Mouse (Mus musculus): ENCODE measurements at regions not wholly inside any gene's neighbourhood (a gene's known extent, or its start where the extent isn't known, plus 50 kb on each side); places are given as distances from the start of the nearest gene placed in this dataset.

GRCm38 (mm10) chr5:133267887-133268286 is 724.7 kb upstream of the Auts2 start:
- no peak for DNase-seq (ENCODE audit: low spot score)

GRCm38 (mm10) chr5:133267356-133267755 is 724.2 kb upstream of the Auts2 start:
- no peak for DNase-seq (ENCODE audit: low spot score)

DNA sequence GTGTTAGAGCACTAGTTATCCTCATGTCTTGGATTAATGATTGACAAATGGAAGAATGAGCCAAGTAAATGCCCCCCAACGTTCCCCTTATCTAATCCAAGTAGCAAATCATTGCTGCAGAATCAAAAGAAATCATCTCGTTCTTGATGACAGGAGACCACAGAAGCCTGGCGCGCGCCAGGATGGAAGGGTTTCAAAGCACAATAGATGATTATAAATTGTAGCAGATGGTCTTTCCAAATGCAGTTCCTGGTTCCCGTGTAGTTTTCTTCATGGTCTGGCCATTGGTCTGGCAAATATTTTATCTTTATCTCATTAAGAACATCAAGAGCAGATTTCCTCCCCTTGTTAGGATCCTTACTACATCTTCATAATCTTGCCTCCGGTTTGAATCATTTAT is 721.8 kb upstream of the Auts2 start:
- no peak for DNase-seq (ENCODE audit: low spot score)

- no peak for DNase-seq (ENCODE audit: low spot score)
Measured at GRCm38 (mm10) chr5:133218801-133219200, 675.7 kb upstream of the Auts2 start.

- no peak for DNase-seq (ENCODE audit: low spot score)
Measured at GRCm38 (mm10) chr5:133198546-133198945, 655.4 kb upstream of the Auts2 start.

GRCm38 (mm10) chr5:133189798-133190571 is 646.8 kb upstream of the Auts2 start:
- no peak for DNase-seq (ENCODE audit: low spot score)

GRCm38 (mm10) chr5:133175636-133176035 is 632.5 kb upstream of the Auts2 start:
- DNase-seq (ENCODE audit: low spot score) = no peak

- peak; percentile 55 for DNase-seq (ENCODE audit: low spot score)
Measured at GRCm38 (mm10) chr5:133173155-133173723, 630.1 kb upstream of the Auts2 start.

GRCm38 (mm10) chr5:133172686-133173085 is 629.5 kb upstream of the Auts2 start:
- no peak for DNase-seq (ENCODE audit: low spot score)

DNA sequence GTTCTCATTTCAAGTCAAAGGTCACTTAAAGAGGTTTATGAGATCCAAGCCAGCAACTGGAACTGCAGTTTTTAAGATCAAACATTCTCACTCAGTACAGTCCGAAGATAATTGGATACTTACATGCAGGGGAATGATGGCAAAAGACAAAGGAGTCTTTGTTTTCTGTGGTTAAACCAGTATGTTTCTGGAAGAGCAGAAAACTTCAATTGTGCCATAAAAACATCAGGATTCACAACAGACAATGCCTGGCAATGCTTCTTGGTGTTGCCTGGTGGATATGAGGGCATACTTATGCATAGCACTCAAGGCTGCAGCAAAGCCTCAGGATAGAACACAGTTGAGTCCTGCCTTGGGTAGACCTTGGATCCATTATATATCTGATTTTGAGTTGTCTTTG is 628.1 kb upstream of the Auts2 start:
- no peak for DNase-seq (ENCODE audit: low spot score)

- no peak for DNase-seq (ENCODE audit: low spot score)
Measured at GRCm38 (mm10) chr5:133167576-133167975, 624.4 kb upstream of the Auts2 start.

DNA sequence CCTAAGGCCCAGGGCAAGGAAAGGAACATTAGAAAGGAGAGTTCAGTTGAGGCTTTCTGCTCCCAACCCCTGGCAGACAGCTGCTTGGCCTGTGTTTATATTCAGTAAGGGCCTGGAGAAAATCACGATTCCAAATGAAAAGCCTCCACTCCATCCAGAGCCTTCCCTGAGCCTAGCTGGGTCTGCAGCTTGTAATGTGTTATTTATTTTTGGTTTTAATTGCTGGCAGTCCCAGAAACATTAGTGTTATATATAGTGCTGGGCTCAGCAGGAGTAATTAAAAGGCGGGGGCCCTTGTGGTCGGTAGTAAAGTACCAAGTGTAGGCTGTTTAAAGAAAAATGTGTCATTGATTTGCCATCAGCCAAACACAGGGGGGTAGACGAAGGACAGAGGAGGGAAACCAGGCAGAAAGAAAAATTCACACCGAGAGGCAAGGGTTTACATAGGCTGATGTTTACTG is 623.9 kb upstream of the Auts2 start:
- DNase-seq (ENCODE audit: low spot score) = no peak

DNA sequence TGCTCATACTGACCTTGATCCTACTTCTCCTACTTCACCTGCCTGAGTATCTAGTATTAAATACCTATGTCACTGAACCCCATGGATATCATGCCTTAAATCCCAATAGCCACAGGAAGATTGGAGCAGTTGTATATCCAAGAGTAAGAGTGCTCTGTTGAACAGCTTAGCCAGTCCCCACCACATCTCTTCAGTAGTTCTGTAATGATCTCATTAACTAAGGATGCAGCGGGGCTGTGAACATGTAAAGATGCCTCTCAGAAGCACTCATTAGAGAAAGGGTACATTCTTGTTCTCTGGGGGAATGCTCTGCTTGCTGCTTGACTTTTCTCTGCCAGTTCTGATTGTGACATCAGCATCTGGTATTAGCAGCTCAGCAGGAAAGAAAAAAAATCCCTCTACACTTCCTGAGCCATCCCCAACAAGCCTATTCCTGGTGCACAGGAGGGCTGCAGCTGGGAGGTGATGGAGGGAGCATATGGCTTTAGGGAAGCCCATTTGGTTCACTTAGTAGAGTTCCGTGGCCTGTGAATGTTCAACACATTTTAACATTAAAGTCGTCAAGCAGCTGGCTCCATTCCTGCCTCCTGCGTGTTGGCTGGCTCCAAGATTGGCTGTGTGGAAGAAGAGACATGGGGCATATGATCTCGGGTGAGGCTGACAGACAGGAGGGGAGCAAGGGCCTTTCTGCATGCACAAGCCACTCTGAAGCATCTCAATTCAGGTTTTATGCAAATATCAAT is 613.1 kb upstream of the Auts2 start:
- DNase-seq (ENCODE audit: low spot score) = no peak

DNA sequence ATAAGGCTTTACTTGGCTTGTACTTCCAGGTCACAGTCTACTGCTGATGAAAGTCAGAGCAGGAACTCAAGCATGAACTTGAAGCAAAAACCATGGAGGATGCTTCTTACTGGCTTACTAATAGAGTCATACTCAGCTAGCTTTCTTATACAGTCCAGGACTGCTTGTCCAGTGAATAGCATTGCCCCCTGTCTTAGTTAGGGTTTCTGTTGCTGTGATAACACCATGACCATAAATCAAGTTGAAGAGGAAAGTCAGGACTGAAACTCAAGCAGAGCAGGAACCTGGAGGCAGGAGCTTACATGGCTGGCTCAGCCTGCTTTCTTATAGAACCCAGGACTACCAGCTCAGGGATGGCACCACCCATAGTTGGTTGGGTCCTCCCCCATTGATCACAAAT is 602.9 kb upstream of the Auts2 start:
- no peak for DNase-seq (ENCODE audit: low spot score)

- DNase-seq (ENCODE audit: low spot score) = no peak
Measured at GRCm38 (mm10) chr5:133143679-133144078, 600.5 kb upstream of the Auts2 start.

GRCm38 (mm10) chr5:133142401-133143115 is 599.4 kb upstream of the Auts2 start:
- DNase-seq (ENCODE audit: low spot score) = no peak

GRCm38 (mm10) chr5:133131042-133131441 is 587.9 kb upstream of the Auts2 start:
- DNase-seq (ENCODE audit: low spot score) = no peak

DNA sequence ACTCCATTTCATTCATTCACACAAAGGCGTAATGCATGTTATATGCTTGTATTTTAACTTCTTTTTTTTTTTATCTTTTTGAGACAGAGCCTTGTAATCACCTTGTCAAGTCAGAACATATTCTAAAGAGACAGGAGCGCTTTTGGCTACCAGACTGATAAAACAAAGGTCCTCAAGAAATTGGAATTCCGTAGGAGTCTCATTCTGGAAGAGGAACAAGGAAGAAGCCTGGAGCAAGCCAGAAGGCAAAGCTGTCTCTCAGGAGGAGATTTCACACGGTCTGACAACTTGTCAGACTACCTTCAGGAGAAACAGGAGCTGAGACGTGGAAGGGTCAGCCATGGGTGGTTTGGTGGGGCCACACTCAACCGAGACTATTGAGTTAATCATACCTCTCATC is 587.2 kb upstream of the Auts2 start:
- DNase-seq (ENCODE audit: low spot score) = no peak

- DNase-seq (ENCODE audit: low spot score) = no peak
Measured at GRCm38 (mm10) chr5:133124223-133124622, 581.1 kb upstream of the Auts2 start.

DNA sequence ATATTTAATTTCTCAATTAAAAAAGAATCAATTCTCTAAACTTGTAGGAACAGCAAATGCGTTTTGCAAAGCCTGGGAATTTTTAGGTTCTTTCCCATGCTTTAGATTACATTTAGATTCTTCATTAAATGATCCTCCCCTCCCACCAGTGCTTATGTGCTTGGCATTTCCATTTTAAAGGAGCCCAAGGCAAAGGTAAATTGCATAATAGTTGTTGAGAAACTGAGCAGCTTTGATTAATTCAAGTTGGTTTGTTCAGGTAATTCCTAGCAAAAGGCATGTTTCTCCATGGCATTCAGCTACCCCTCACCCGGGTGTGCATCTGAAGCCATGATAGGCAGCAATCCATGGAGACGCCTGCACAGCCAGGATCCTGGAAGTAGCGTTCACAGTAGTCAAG is 570.8 kb upstream of the Auts2 start:
- no peak for DNase-seq (ENCODE audit: low spot score)

DNA sequence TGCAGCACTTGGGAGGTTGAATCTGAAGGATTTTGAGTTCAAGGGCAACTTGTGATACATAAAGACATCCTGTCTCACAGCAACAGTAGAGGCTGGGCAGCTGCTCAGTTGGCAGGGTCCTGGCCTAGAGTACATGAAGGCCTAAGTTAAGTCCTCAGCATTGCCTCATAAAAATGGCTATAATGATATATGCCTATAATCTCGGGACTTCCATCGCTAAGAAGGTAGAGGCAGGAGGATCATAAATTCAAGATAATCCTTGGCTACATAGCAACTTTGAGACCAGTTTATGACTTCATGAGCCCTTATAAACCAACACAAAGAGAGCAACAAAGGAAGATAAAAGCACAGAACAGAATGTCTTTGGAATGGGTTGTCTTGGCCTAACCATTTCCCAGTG is 570.0 kb upstream of the Auts2 start:
- no peak for DNase-seq (ENCODE audit: low spot score)

- DNase-seq (ENCODE audit: low spot score) = peak; percentile 11
Measured at GRCm38 (mm10) chr5:133106691-133107354, 563.7 kb upstream of the Auts2 start.

Measured in ovary, postnatal 14 days (tissue).